Mouse (Mus musculus): ENCODE results near the gene Robo2. TPM values are rescaled to one million over a fixed set of nuclear protein-coding genes. Genes with fewer than 3 reads are reported as not detected.

Gene Robo2
- total RNA-seq, 2 experiments from 2014 or later = 0.23 to 1.0 TPM

GRCm38 (mm10) chr16:73914936-73915335 is 496.7 kb downstream of the Robo2 start:
- intact Hi-C loops (cut with DNase I) = no loop called here
- no peak for DNase-seq
- no peak overlapping the region for H3K4me3 ChIP-seq
- no peak for TF ChIP-seq CTCF (IDR thresholded peaks at IDR 0.05)
- no peak overlapping the region for H3K27ac ChIP-seq

- Histone ChIP-seq H3K27ac (no peak overlapping the region), H3K4me3 (no peak overlapping the region)
- DNase-seq = no peak
- TF ChIP-seq CTCF (IDR thresholded peaks at IDR 0.05) = no peak
- intact Hi-C loops (cut with DNase I) = no loop called here
Observed at GRCm38 (mm10) chr16:73908504-73908903, 503.1 kb downstream of the Robo2 start.

GRCm38 (mm10) chr16:73896856-73897255 is 514.8 kb downstream of the Robo2 start:
- no peak for TF ChIP-seq CTCF (IDR thresholded peaks at IDR 0.05)
- Histone ChIP-seq H3K4me3 (no peak overlapping the region), H3K27ac (no peak overlapping the region)
- no peak for DNase-seq
- intact Hi-C loops (cut with DNase I) = no loop called here

GRCm38 (mm10) chr16:73881911-73882310 is 529.7 kb downstream of the Robo2 start:
- H3K27ac ChIP-seq = no peak overlapping the region
- no peak for TF ChIP-seq CTCF (IDR thresholded peaks at IDR 0.05)
- intact Hi-C loops (cut with DNase I) = no loop called here
- DNase-seq = no peak
- H3K4me3 ChIP-seq = no peak overlapping the region

GRCm38 (mm10) chr16:73877973-73878372 is 533.7 kb downstream of the Robo2 start:
- no peak for DNase-seq
- H3K27ac ChIP-seq = no peak overlapping the region
- H3K4me3 ChIP-seq = no peak overlapping the region
- intact Hi-C loops (cut with DNase I) = no loop called here
- no peak for TF ChIP-seq CTCF (IDR thresholded peaks at IDR 0.05)

GRCm38 (mm10) chr16:73874991-73875390 is 536.6 kb downstream of the Robo2 start:
- Histone ChIP-seq H3K27ac (no peak overlapping the region), H3K4me3 (no peak overlapping the region)
- TF ChIP-seq CTCF (IDR thresholded peaks at IDR 0.05) = no peak
- intact Hi-C loops (cut with DNase I) = no loop called here
- DNase-seq = no peak

GRCm38 (mm10) chr16:73873828-73874558 is 537.6 kb downstream of the Robo2 start:
- Histone ChIP-seq H3K27ac (no peak overlapping the region), H3K4me3 (no peak overlapping the region)
- no peak for TF ChIP-seq CTCF (IDR thresholded peaks at IDR 0.05)
- DNase-seq = no peak
- intact Hi-C loops (cut with DNase I) = no loop called here

- no peak overlapping the region for H3K27ac ChIP-seq
- intact Hi-C loops (cut with DNase I) = no loop called here
- H3K4me3 ChIP-seq = no peak overlapping the region
- TF ChIP-seq CTCF (IDR thresholded peaks at IDR 0.05) = no peak
- DNase-seq = no peak
Observed at GRCm38 (mm10) chr16:73870296-73870695, 541.3 kb downstream of the Robo2 start.

- DNase-seq = no peak
- no peak overlapping the region for H3K4me3 ChIP-seq
- no peak overlapping the region for H3K27ac ChIP-seq
- intact Hi-C loops (cut with DNase I) = no loop called here
- no peak for TF ChIP-seq CTCF (IDR thresholded peaks at IDR 0.05)
Observed at GRCm38 (mm10) chr16:73869527-73870212, 542.0 kb downstream of the Robo2 start.

- no peak for TF ChIP-seq CTCF (IDR thresholded peaks at IDR 0.05)
- Histone ChIP-seq H3K27ac (no peak overlapping the region), H3K4me3 (no peak overlapping the region)
- intact Hi-C loops (cut with DNase I) = no loop called here
- no peak for DNase-seq
Observed at GRCm38 (mm10) chr16:73864625-73865024, 547.0 kb downstream of the Robo2 start.

- no peak for TF ChIP-seq CTCF (IDR thresholded peaks at IDR 0.05)
- H3K4me3 ChIP-seq = no peak overlapping the region
- intact Hi-C loops (cut with DNase I) = no loop called here
- no peak for DNase-seq
- H3K27ac ChIP-seq = no peak overlapping the region
Observed at GRCm38 (mm10) chr16:73863748-73864147, 547.9 kb downstream of the Robo2 start.

- no peak for TF ChIP-seq CTCF (IDR thresholded peaks at IDR 0.05)
- intact Hi-C loops (cut with DNase I) = no loop called here
- no peak for DNase-seq
Observed at GRCm38 (mm10) chr16:73858717-73859116, 552.9 kb downstream of the Robo2 start.

GRCm38 (mm10) chr16:73855821-73856220 is 555.8 kb downstream of the Robo2 start:
- no peak for TF ChIP-seq CTCF (IDR thresholded peaks at IDR 0.05)
- Histone ChIP-seq H3K27ac (no peak overlapping the region), H3K4me3 (no peak overlapping the region)
- intact Hi-C loops (cut with DNase I) = no loop called here
- no peak for DNase-seq

More at GRCm38 (mm10) chr16:73858717-73859116, 552.9 kb downstream of the Robo2 start:
- no peak overlapping the region for H3K27ac ChIP-seq
- H3K4me3 ChIP-seq = no peak overlapping the region

Small RNA genes within 50 kb of the gene (microRNA-seq; reads per million reads assigned to microRNA genes)
- gene Gm24272 (not detected), gene Mir691 (not detected)
